Mouse (Mus musculus): Measurements from ENCODE around the gene Olfr839-ps1.

Olfr839-ps1 gene

DNA sequence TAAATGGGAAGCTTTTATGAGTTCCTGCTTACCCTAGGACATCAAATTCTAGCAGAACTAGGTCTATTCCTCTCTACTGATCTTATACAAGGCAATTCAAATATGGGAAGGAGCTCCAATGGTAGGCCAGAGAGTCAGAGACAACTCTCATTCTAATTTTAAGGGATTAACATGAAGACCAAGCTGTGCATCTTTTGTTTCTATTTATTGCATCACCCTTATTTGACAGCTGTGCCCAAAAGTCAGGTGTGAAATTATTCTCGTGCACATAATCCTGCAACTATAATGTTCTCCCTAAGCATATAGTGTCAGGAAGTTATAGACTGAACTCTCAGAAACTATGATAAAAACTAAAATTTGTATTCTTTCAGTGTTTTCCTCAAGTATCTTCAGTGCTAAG lies at the start of gene Olfr839-ps1:
Gene Olfr839-ps1 (minus strand): TSS at position 101 of the 400 bp plus-strand sequence.
- DNase-seq = no peak

DNA sequence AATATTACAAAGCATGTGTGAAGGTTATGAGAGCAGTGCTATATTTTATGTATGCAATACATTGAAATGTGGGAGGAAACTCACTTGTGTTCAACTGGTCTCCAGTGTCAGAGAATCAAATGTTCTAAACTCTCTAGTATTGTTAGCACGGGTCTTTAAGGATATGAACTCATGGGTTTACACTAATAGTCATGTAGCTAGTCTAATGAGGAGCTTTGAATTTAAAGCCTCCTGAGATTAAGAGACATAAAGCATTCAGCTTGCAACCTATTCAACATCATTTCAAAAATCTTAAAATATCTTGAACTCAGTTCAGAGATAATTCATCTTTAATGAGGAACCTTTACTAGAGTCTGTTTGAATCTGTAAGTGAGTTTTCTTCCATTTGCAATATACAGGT lies 41.1 kb downstream of the Olfr839-ps1 start, which contains the start of gene Olfr837:
Gene Olfr837 (plus strand): TSS at position 301 of the 400 bp plus-strand sequence.
- no peak for DNase-seq

DNA sequence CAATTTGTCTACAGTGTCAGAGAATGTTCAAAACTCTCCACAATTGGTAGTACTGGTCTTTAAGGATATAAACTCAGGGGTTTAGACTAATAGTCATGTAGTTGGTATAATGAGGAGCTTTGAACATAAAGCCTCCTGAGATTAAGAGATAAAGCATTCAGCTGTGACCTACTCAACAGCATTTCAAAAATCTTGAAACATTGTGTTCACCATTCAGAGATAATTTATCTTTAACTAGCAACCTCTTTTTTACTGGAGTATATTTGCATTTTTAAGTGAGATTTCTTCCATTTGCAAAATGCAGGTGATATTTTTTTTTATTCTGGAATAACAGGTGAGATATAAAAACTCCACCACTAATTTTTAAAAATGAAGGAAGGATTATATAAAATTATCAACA lies 57.0 kb downstream of the Olfr839-ps1 start, which contains the start of gene Olfr836:
Gene Olfr836 (plus strand): TSS at position 301 of the 400 bp plus-strand sequence.
- no peak for DNase-seq
